Mouse (Mus musculus): ENCODE results near the gene Troap. TPM values are rescaled to one million over a fixed set of nuclear protein-coding genes. Genes with fewer than 3 reads are reported as not detected.
A peak's percentile ranks its signal among the peaks of the same experiment; 100 is the strongest.

The Troap gene
- polyA plus RNA-seq, 1 experiment from 2014 or later = 4.6 TPM

DNA sequence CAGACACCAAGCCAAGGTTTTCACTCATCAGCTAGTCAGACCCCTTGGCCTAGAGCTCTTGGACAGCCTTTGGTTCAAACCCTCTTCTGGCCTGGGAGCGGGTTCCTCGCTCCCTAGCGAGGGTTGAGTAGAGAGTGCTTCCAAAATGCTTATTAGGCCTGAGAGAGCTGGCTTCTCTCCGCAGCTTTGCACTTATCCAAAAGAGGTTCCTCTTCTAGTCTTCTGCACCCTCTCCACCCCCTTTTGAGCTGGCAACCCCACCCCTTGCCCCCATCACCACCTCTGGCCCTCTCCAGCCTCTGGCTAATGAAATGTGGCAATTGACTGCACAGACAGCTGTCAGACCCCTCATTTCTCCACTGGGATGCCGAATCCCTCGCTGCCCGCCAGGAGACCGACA is 18.5 kb downstream of the Troap start, which contains the start of gene Dnajc22:
Gene Dnajc22, plus strand, starts transcription at position 301 of the 400 bp plus-strand sequence.
- Histone ChIP-seq H3K9me3 (replicated peaks) (no peaks in the 10 kb centered on the region), H3K4me1 (peaks cover 45% of the 10 kb centered on the region), H3K4me3 (replicated peaks) (peak within 1 kb of the TSS; percentile 47), H3K4me2 (peak within 1 kb of the TSS; percentile 92), H3K9ac (replicated peaks) (peak within 1 kb of the TSS; percentile 61), H3K27me3 (replicated peaks) (peaks cover 76% of the 10 kb centered on the region), H3K36me3 (no peaks in the 10 kb centered on the region), H3K27ac (replicated peaks) (peak within 1 kb of the TSS; percentile 61)
- 39% methylated on average over 8 of the region's 8 CpGs for WGBS
- no peak for ATAC-seq (ENCODE audit: low FRiP score)

DNA sequence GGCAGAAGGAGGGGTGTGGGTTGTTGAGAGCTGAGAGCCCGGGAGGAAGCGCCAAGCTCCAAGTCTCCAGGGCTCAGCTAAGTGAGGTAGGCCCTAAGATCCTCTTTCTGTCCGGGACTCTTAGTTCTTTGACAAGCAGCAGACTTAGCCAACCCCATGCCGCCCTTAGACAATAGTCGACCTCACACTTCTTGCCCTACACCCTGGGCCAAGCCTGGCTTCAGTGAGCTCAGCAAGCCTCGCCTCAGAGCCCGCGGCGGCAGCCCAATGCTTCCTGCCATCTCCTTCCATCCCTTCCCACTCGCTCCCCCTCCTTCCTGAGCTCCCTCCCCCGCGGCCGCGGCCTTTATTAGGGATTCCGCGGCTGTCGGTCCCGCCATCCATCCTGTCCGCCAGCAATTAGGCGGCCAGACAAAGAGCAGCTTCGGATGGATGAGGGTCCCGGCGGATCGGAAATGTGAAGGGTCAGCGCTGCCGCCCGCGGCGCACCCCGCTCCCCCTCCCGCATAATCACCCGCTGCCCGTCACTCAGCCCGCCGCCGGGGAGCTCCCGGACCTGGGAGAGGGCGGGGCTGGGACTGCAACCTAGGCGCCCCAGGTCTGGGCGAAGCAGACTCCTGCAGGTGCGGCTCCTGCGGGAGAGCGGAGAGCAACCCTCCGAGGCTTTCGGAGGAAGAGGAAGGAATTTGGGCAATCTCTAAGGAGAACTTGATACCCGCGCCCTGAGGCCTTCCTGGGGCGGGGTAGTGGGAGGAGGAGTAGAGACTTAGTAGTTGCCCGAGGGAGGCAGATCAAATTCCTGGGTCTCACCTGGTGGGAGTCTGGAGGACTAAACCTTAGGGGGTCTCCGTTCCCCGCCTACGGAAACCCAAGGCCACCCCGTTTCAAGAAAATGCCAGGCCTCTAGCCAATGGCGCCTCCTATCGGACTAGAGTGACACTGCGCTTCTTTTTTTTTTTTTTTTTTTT is 19.2 kb downstream of the Troap start:
- Histone ChIP-seq H3K9me3 (replicated peaks) (no peaks in the 10 kb centered on the region), H3K27ac (replicated peaks) (peak overlapping the region; percentile 61), H3K4me3 (replicated peaks) (peak overlapping the region; percentile 47), H3K4me1 (peaks cover 45% of the 10 kb centered on the region), H3K4me2 (peak overlapping the region; percentile 92), H3K9ac (replicated peaks) (peak overlapping the region; percentile 61), H3K27me3 (replicated peaks) (peaks cover 76% of the 10 kb centered on the region), H3K36me3 (no peaks in the 10 kb centered on the region)
- under 1% methylated on average over 56 of the region's 56 CpGs for WGBS
- ATAC-seq (ENCODE audit: low FRiP score) = peak; percentile 37; the same call in 1 of the 2 replicates

DNA sequence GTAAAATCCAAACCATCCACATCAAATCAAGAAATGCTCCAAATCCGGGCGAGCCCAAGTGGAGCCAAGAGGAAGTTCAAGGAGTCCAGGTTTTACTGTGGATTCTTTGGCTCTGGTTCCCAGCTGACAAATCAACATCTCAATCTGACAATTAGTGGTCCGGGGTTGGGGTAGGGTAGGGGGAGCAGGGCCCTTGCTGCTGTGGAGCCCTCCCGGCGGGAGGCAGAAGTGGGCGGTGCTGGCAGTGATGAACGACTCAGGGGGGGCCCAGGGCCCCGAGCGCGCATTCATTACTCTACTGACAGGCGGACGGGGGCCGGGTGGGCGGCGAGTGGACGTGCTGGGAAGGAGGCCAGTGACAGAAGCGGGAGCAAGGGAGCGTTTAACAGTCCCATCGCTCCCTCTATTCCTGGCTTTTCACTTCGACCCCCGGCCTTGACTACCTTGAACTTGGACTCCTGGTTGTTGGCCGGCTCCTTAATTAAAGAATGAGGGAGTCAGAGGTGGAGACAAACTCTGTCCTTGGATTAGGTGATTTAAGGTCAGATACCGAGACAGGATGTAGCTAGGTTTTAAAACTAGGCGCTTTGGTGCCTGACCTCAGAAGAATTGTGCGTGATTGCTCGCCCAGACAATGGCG is 20.4 kb downstream of the Troap start:
- no peak overlapping the region for H3K27ac ChIP-seq (replicated peaks)
- H3K4me2 ChIP-seq = peak overlapping the region; percentile 38
- WGBS = under 1% methylated on average over 27 of the region's 27 CpGs
- H3K27me3 ChIP-seq (replicated peaks) = peaks cover 76% of the 10 kb centered on the region
- H3K9me3 ChIP-seq (replicated peaks) = no peaks in the 10 kb centered on the region
- peak; percentile 25; the same call in 1 of the 2 replicates for ATAC-seq (ENCODE audit: low FRiP score)
- H3K36me3 ChIP-seq = no peaks in the 10 kb centered on the region
- peaks cover 53% of the 10 kb centered on the region for H3K4me1 ChIP-seq
- H3K4me3 ChIP-seq (replicated peaks) = no peak overlapping the region
- H3K9ac ChIP-seq (replicated peaks) = no peak overlapping the region

DNA sequence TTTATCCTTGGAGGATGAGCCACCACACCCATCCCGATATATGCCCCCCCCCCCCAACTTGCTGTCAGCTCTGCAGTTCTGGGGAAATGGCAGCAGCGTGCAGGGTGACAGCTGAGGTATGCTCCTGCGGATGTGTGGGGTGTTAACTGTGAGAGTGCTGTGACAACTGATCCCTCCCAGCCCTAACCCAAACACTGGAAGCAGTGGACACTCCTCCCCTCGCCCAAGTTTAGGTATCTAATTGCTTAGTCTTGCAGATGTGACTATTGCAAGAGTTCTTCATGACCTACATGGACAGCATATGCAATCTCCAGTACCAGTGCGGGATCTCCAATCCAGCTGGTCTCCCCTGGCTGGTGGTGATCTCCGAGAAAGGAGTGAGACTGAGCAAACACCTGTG is 21.0 kb downstream of the Troap start:
- WGBS = 8% methylated on average over 6 of the region's 6 CpGs
- ATAC-seq (ENCODE audit: low FRiP score) = no peak
- peaks cover 53% of the 10 kb centered on the region for H3K4me1 ChIP-seq
- peak overlapping the region; percentile 38; the same call in 1 of the 2 replicates for H3K4me2 ChIP-seq
- H3K27ac ChIP-seq (replicated peaks) = no peak overlapping the region
- H3K9me3 ChIP-seq (replicated peaks) = no peaks in the 10 kb centered on the region
- H3K9ac ChIP-seq (replicated peaks) = no peak overlapping the region
- H3K4me3 ChIP-seq (replicated peaks) = no peak overlapping the region
- peaks cover 77% of the 10 kb centered on the region for H3K27me3 ChIP-seq (replicated peaks)
- H3K36me3 ChIP-seq = no peaks in the 10 kb centered on the region

DNA sequence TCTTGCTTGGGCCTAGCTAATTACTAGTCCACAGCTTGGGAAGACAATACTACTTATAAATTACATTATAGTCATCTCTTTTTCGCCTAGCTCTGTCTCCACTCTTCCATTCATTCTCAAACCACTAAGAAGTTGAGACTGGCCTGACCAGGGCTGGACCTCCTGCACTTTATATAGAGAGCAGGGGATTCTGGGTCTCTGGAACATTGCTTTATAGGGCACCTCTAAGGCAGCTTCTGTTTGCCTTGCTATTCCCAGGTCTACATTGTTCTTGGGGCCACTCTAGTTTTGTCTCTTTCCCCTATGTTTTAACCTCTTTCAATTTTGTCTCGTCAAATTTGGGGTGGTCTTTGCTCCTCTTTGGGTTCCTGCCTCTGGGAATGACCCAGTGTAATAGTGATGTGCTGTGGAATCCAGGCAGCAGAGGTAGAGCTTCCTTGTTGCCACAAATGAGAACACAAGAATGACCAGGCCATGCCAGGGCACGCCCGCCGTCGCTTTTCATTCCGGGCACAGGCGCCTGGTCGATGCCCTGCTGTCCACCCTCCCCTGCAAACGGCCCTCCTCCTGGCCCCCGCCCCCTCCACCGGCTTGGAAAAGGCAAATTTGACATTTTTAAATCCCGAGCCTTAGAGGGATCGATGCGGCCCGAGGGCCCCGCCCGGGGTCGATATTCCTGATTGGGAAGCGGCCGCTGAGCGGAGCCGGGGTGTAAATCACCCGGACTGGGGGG is 21.9 kb downstream of the Troap start:
- Histone ChIP-seq H3K4me1 (peaks cover 53% of the 10 kb centered on the region), H3K27me3 (replicated peaks) (peaks cover 80% of the 10 kb centered on the region), H3K36me3 (no peaks in the 10 kb centered on the region)

DNA sequence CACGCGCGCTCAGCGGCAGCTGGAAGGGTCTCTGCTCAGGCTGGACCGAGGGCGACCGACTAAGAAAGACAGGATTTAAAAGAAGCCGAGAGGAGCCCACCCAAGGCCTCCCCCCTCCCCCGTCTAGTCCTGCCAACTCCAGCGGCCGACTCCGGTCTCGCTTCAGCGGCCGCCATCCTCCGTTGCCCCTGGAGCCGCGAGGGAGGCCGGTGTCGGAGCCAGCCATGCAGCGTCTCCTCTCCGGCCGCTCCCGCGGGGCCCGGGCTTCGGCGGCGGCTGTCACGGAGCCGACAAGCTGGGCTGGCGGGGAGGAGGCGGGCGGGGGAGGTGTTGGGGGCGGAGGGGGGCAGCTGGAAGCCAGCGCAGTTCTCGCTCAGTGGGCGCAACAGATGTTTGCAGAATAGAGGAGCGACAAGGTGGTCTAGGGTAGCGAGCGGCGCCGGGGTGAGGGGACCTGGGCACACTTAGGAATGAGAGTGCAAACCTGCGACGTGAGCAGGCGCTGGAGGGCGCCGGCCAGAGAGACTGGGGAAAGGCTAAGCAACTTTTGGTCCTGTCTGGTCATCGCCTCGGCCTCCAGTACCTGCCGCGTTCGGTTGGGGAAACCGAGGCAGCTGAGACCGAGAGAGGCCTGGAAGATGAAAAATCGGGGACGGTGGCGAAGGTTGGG is 22.6 kb downstream of the Troap start:
- no peak for ATAC-seq (ENCODE audit: low FRiP score)

More for the DNA sequence above, 21.9 kb downstream of the Troap start:
- no peak for ATAC-seq (ENCODE audit: low FRiP score)
- H3K4me3 ChIP-seq (replicated peaks) = peak overlapping the region; percentile 41
- 3% methylated on average over 24 of the region's 24 CpGs for WGBS
- H3K4me2 ChIP-seq = peak overlapping the region; percentile 83
- H3K9me3 ChIP-seq (replicated peaks) = no peaks in the 10 kb centered on the region
- H3K9ac ChIP-seq (replicated peaks) = peak overlapping the region; percentile 26; the same call in 1 of the 2 replicates
- H3K27ac ChIP-seq (replicated peaks) = no peak overlapping the region

DNA sequence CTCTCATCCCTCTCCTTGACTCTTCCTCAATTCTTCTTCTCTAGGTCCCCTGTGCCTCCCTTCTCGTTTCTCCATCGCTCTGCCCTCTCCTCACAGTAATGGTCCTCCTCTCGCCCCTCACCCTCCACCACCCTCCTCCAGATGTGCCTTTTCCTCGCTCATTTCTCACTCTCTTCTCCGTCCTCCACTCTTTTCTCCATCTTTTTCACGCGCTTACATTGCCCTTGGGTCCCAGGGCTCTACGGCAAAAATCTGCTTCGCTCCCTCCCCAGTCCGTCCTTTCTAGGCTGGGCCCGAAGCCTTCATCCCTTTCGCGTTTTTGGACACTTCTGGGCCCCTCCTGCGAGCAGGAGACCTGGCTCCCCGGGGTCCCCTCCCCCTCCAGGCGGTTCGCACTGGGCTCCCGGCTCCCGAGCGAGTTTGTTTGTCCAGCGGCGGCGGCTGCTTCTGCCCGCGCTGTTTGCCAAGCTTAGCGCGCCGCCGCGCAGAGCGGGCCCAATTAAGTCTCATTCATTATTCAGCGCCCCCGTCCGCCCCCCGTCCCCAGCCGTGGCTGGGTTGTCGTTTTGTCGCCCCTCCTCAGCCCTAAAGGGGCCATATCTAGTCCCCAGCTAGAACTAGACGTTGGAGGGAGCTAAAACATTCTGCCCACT is 23.6 kb downstream of the Troap start:
- H3K4me3 ChIP-seq (replicated peaks) = peak overlapping the region; percentile 33
- under 1% methylated on average over 39 of the region's 39 CpGs for WGBS
- H3K4me1 ChIP-seq = peaks cover 53% of the 10 kb centered on the region
- no peak for ATAC-seq (ENCODE audit: low FRiP score)
- H3K9me3 ChIP-seq (replicated peaks) = no peaks in the 10 kb centered on the region
- peak overlapping the region; percentile 14; the same call in 1 of the 2 replicates for H3K9ac ChIP-seq (replicated peaks)
- peaks cover 70% of the 10 kb centered on the region for H3K27me3 ChIP-seq (replicated peaks)
- H3K4me2 ChIP-seq = peak overlapping the region; percentile 83
- H3K27ac ChIP-seq (replicated peaks) = no peak overlapping the region
- H3K36me3 ChIP-seq = no peaks in the 10 kb centered on the region

More for the DNA sequence above, 22.6 kb downstream of the Troap start:
- peak overlapping the region; percentile 26; the same call in 1 of the 2 replicates for H3K9ac ChIP-seq (replicated peaks)
- peaks cover 80% of the 10 kb centered on the region for H3K27me3 ChIP-seq (replicated peaks)
- peak overlapping the region; percentile 41 for H3K4me3 ChIP-seq (replicated peaks)
- H3K4me1 ChIP-seq = peaks cover 53% of the 10 kb centered on the region
- H3K27ac ChIP-seq (replicated peaks) = no peak overlapping the region
- WGBS = 0% methylated on average over 50 of the region's 58 CpGs
- H3K9me3 ChIP-seq (replicated peaks) = no peaks in the 10 kb centered on the region
- no peaks in the 10 kb centered on the region for H3K36me3 ChIP-seq
- peak overlapping the region; percentile 83 for H3K4me2 ChIP-seq

DNA sequence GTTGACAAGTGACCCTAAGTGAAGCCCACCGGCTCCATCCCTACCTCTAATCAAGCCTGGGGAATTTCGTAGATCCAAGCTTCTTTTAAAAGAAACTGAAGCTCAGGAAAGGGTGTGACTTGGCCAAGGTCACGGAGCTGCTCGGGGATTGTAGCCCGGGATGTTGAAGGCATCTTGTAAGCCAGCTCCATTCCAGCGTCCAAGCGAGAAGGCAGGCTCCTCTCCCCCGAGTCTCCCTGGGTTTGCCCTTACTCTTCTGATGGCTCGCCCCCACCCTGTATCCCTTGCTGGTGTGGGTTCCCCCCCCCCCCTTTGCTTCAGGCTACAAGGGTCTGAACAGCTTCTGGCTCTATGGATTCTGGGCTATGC is 24.1 kb downstream of the Troap start:
- peaks cover 69% of the 10 kb centered on the region for H3K27me3 ChIP-seq (replicated peaks)
- ATAC-seq (ENCODE audit: low FRiP score) = no peak
- no peak overlapping the region for H3K27ac ChIP-seq (replicated peaks)
- no peaks in the 10 kb centered on the region for H3K9me3 ChIP-seq (replicated peaks)
- H3K4me1 ChIP-seq = peaks cover 50% of the 10 kb centered on the region
- peak overlapping the region; percentile 33; the same call in 1 of the 2 replicates for H3K4me3 ChIP-seq (replicated peaks)
- peak overlapping the region; percentile 83 for H3K4me2 ChIP-seq
- no peaks in the 10 kb centered on the region for H3K36me3 ChIP-seq
- H3K9ac ChIP-seq (replicated peaks) = no peak overlapping the region
- WGBS = 4% methylated on average over 9 of the region's 9 CpGs

DNA sequence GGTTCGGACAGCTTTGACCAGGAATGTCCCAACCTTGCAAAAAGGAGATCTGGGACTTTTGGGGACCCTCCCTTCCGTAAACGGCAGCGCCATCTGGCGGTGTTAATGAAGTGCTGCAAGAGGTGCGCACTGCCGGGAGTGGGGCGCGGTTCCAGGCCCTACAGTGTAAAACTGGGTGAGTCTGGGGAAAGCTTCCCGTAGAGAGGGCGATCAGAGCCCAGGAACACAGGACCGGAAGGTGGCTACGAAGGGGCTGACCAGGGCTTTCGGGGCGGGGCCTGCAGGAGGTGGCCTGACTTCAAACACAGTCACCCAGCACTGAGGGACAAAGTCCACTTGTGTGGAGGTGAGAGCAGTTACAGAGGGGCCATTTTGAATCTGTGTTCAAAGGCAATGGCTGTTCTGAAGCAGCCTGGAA is 24.8 kb downstream of the Troap start:
- Histone ChIP-seq H3K4me1 (peaks cover 45% of the 10 kb centered on the region), H3K4me2 (peak overlapping the region; percentile 83), H3K4me3 (replicated peaks) (0 out of 2 replicates have a peak overlapping the region, but pooled peaks have one; percentile 1), H3K36me3 (no peaks in the 10 kb centered on the region), H3K9ac (replicated peaks) (no peak overlapping the region), H3K27me3 (replicated peaks) (peaks cover 69% of the 10 kb centered on the region), H3K27ac (replicated peaks) (no peak overlapping the region), H3K9me3 (replicated peaks) (no peaks in the 10 kb centered on the region)
- ATAC-seq (ENCODE audit: low FRiP score) = no peak
- WGBS = 2% methylated on average over 15 of the region's 15 CpGs

DNA sequence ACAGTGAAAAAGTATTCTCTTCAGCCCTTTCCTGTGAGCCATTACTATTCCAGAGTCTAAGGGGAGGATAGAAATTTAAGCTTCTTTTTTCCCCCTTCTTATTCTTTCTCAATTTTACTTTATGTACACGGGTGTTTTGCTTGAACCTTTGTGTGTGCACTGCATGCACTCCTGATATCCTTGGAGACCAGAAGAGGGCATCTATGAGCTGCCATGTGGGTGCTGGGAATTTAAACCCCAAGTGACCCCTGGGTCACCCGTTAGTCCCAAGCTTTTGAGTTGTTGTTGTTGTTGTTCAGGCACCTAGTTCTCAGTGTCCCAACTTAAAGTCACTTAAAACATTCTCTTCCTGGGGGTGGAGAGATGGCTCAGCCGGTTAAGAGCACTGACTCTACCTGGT is 25.6 kb downstream of the Troap start:
- Histone ChIP-seq H3K27me3 (replicated peaks) (peaks cover 63% of the 10 kb centered on the region), H3K4me3 (replicated peaks) (no peak overlapping the region), H3K27ac (replicated peaks) (no peak overlapping the region), H3K36me3 (no peaks in the 10 kb centered on the region), H3K4me2 (no peak overlapping the region), H3K9ac (replicated peaks) (no peak overlapping the region), H3K4me1 (peaks cover 38% of the 10 kb centered on the region), H3K9me3 (replicated peaks) (no peaks in the 10 kb centered on the region)
- no peak for ATAC-seq (ENCODE audit: low FRiP score)
- 49% methylated on average over 3 of the region's 3 CpGs for WGBS

Data from neural tube, embryonic 15.5 days (tissue).